Mouse (Mus musculus) kidney, adult 2 months (tissue): ENCODE results near the gene Gpr183. TPM values are rescaled to one million over a fixed set of nuclear protein-coding genes. Genes with fewer than 3 reads are reported as not detected.

ENCODE experiments used
- DNase-seq: peaks from one replicate; pipeline ENCODE4 v3.0.0; 2021
- H3K27ac ChIP-seq: fragments of 200-500 bp; 2 replicates; pipeline ENCODE4 v1.5.1; 2012; ENCODE audit warnings: low read depth, low read length, control low read depth, inconsistent platforms; ENCODE audit not compliant: insufficient read depth
- H3K27me3 ChIP-seq: fragments of 200-500 bp; replicated peaks from 2 replicates; pipeline ENCODE4 v1.6.1; 2012; ENCODE audit warnings: mild to moderate bottlenecking, moderate library complexity, low read length, inconsistent platforms; ENCODE audit not compliant: control insufficient read depth, insufficient read depth
- H3K36me3 ChIP-seq: fragments of 200-500 bp; 2 replicates; pipeline ENCODE4 v1.6.1; 2012; ENCODE audit warnings: mild to moderate bottlenecking, moderate library complexity, low read length, inconsistent platforms; ENCODE audit not compliant: control insufficient read depth, insufficient read depth
- H3K4me1 ChIP-seq: fragments of 200-500 bp; 2 replicates; pipeline ENCODE4 v1.6.1; 2011; ENCODE audit warnings: low read length; ENCODE audit not compliant: control insufficient read depth, insufficient read depth
- H3K4me3 ChIP-seq: fragments of 200-500 bp; 2 replicates; pipeline ENCODE4 v1.5.1; 2011; ENCODE audit warnings: mild to moderate bottlenecking, low read depth, low read length, control low read depth; ENCODE audit not compliant: insufficient read depth
- CTCF ChIP-seq: fragments of 200-500 bp; conservative IDR thresholded peaks from 2 replicates; pipeline ENCODE4 v1.5.1; 2011; ENCODE audit warnings: low read depth, mild to moderate bottlenecking, control low read depth, low read length, moderate library complexity, mixed read lengths; ENCODE audit not compliant: insufficient read depth, insufficient read length
- POLR2A ChIP-seq: fragments of 200-500 bp; IDR thresholded peaks from one replicate; pipeline ENCODE4 v1.6.1; 2011; ENCODE audit warnings: low read depth, low read length, control low read depth
- WGBS: fragments of 180-500 bp; shearing (Covaris S2); methylation state at CpG from one replicate; pipeline ENCODE4 v1.1.7; 2018; 5-methylcytosine and 5-hydroxymethylcytosine counted together
- polyA plus RNA-seq: library from polyadenylated mRNA; depleted of rRNA; stranded (reverse); fragments of >200 nt; gene quantifications from 2 replicates; pipeline ENCODE4 v1.2.3, GENCODE M21; 2012

Gene Gpr183
- polyA plus RNA-seq, 1 experiment: 1.7 TPM

DNA sequence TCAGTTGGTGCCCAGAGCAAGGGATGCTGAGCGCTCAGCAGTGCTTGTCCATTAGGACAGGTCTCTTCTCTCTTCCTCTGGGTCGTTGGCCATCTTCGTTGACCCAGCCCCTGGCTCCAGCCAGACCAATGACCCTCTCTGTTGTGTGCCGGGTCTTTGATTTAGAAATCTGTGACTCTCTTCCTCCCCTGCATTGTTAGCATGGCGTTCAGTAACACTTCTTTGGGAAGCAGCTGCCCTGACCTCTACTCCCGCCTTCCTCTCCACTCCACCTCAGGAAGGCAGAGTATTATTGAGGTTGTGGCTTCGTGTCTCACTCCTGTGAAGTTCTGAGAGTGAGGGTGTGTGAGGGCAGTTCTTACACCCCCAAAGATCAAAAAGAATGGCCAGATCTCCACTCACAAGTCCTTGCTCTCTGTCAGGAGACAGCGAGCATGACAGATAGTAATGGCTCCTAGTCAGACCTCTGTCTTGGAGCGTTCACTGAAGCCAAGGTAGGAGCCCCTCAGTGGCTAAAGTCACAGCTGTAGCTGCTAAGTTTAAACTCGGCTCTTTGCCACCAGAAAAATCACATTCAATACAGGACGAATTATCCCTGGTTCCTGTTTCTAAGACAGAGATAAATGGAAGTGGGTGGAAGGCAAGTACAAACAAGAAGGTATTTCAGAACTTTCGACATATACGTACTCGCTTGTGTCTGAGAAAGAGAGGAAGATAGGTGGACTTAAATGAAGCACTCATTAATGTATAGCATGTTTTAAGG lies 2.7 kb downstream of the Gpr183 start:
- Histone ChIP-seq H3K36me3 (no peaks in the 10 kb centered on the region), H3K27ac (no peak overlapping the region; the same call in 1 of the 2 replicates), H3K4me1 (peaks cover 3% of the 10 kb centered on the region; the same call in 1 of the 2 replicates), H3K27me3 (no peaks in the 10 kb centered on the region), H3K4me3 (no peak overlapping the region)
- no peak for DNase-seq
- WGBS: 61% methylated on average over 14 of the region's 14 CpGs
- no peak for TF ChIP-seq POLR2A

DNA sequence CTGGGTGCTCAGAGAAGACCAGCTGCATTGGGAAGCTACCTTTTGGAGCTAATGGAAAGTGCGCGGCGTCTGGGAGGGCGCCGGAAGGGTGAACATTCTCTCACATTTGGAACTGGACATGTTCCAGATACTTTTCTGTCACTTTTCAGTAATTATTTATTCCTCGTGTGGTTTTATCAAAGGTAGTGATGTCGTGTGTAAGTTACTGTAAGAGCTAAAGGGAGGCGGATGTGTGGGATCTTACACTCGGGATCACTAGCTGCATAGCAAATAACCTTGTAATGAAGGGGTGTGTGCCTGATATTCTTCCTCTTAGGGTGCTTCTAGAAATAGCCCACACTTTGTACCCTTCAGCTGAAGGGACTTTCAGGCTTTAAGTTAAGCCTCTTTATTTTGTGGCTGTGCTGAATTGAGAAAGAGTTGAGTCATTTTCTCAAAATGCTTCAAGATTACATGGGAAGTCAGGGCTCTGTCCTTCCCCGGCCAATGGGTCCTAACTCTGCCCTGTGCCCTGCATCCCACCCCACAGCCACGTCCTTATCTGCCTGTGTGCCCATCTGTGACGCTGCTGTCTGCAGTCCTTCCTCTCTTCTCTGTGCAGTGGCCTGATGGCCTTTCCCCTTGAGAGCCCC lies 3.4 kb downstream of the Gpr183 start:
- Histone ChIP-seq H3K27me3 (no peaks in the 10 kb centered on the region), H3K4me3 (no peak overlapping the region), H3K4me1 (peaks cover 3% of the 10 kb centered on the region; the same call in 1 of the 2 replicates), H3K36me3 (no peaks in the 10 kb centered on the region), H3K27ac (no peak overlapping the region)
- TF ChIP-seq CTCF: no peak
- no peak for TF ChIP-seq POLR2A
- DNase-seq: no peak
- WGBS: 66% methylated on average over 12 of the region's 12 CpGs

- Histone ChIP-seq H3K4me3 (no peak overlapping the region), H3K27me3 (no peaks in the 10 kb centered on the region), H3K4me1 (peaks cover 3% of the 10 kb centered on the region; the same call in 1 of the 2 replicates), H3K27ac (no peak overlapping the region), H3K36me3 (no peaks in the 10 kb centered on the region)
- 56% methylated on average over 6 of the region's 6 CpGs for WGBS
- DNase-seq: no peak
- TF ChIP-seq CTCF (no peak), POLR2A (no peak)
Observed at GRCm38 (mm10) chr14:121960997-121961396, 4.0 kb downstream of the Gpr183 start.

DNA sequence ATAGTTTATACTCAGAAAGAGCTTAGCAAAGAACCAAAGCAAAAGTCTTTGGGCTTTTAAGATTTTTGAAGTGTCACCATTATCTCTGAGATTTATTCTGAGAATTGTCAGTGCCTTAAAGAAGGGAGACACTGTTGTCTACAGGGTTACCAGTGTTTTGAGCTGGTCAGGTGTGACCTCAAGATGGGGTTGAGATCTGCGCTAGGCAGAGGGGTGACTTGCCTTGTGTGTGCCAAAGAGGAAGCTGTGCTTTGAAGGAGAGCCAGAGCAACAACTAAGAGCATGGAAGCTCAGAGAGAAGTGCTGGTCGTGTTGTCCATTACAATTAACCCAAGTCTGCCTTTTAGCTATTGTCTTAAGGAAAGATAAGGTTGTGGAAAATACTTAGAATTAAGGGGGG lies 4.5 kb downstream of the Gpr183 start:
- WGBS: 75% methylated on average over 2 of the region's 2 CpGs
- Histone ChIP-seq H3K27ac (no peak overlapping the region), H3K4me3 (no peak overlapping the region), H3K4me1 (peaks cover 3% of the 10 kb centered on the region; the same call in 1 of the 2 replicates), H3K36me3 (no peaks in the 10 kb centered on the region), H3K27me3 (no peaks in the 10 kb centered on the region)
- DNase-seq: no peak
- TF ChIP-seq CTCF (no peak), POLR2A (no peak)

- DNase-seq: no peak
- 86% methylated on average over 4 of the region's 4 CpGs for WGBS
Observed at GRCm38 (mm10) chr14:121960031-121960430, 5.0 kb downstream of the Gpr183 start.

DNA sequence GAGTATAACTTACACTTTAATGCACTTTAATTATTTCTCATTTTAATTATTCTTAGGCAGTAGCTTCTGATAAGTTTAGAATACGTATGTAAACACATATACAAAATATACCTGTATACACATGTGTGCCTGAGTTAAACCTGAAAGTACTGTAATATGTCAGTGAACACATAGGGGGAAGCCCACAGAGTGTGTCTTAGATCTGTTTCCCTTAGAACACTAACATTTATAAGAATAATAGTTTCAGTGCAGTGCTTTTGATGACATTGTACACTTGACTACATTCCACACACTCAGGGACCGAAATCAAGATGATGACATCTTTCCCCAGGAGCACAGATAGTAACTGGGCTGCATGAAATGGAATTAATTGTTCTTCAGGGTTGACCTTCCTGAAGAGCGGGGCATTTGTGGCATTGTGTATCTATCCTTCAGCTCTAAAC lies 5.4 kb downstream of the Gpr183 start:
- H3K4me3 ChIP-seq: no peak overlapping the region
- WGBS: 89% methylated on average over 3 of the region's 3 CpGs
- H3K27me3 ChIP-seq: no peaks in the 10 kb centered on the region
- no peak for DNase-seq
- no peaks in the 10 kb centered on the region for H3K36me3 ChIP-seq
- H3K4me1 ChIP-seq: peaks cover 3% of the 10 kb centered on the region; the same call in 1 of the 2 replicates
- no peak for TF ChIP-seq CTCF
- no peak for TF ChIP-seq POLR2A
- H3K27ac ChIP-seq: no peak overlapping the region

More at GRCm38 (mm10) chr14:121960031-121960430, 5.0 kb downstream of the Gpr183 start:
- no peak overlapping the region for H3K27ac ChIP-seq
- no peak overlapping the region for H3K4me3 ChIP-seq
- H3K27me3 ChIP-seq: no peaks in the 10 kb centered on the region
- TF ChIP-seq POLR2A (no peak), CTCF (no peak)
- H3K4me1 ChIP-seq: peaks cover 3% of the 10 kb centered on the region; the same call in 1 of the 2 replicates
- H3K36me3 ChIP-seq: no peaks in the 10 kb centered on the region

DNA sequence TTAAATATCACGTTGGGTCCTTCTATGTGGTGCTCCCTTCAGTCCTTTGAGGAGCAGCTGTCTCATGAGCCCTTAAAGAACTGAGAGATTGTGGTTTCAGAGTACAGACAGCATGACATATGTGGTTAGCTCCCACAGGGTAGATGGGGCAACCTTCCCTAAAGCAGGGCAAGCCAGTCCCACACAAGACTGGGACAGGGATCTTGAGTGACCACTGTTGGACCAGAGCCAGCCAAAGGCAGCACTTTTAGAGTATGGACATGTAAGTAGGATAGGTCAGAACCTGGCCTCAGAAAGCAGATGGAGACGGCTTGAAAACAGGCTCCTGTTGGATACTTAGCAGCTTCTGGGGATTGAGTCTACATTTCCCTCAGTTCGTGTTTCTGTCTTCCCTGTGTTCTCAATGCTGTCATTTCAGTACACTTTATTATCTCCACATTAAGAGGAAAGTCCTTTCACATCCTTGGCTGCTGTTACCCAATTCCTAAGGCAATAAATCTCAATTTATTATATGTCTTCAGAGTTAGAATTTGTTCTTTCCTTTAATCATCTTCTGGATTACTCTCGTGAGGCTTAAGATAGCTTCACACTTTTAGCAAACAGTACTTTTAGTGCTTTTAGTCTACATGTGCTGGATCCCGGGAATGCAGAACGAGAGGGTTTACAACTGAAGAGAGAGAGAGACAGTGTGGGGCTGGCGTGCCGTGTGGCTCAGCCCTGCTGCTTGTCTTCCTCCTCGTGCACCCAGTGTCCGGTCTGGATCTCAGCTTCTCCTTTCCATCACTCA lies 6.1 kb downstream of the Gpr183 start:
- no peak for DNase-seq
- H3K4me1 ChIP-seq: peaks cover 3% of the 10 kb centered on the region; the same call in 1 of the 2 replicates
- H3K36me3 ChIP-seq: no peaks in the 10 kb centered on the region
- H3K27ac ChIP-seq: no peak overlapping the region
- H3K27me3 ChIP-seq: no peaks in the 10 kb centered on the region
- no peak overlapping the region for H3K4me3 ChIP-seq
- TF ChIP-seq CTCF: no peak
- TF ChIP-seq POLR2A: no peak
- 54% methylated on average over 10 of the region's 10 CpGs for WGBS
